Mouse (Mus musculus) T-helper 17 cell (primary cell): ENCODE measurements around the gene Ifnar2.
"Not testable (repeated sequence)": the region's sequence is repeated elsewhere in the genome, so short reads cannot be mapped to it uniquely, and the experiment has no call there.

ENCODE experiments used
- in situ Hi-C, 2 experiments: fragments of 300-600 bp; cut with MboI, MseI; formaldehyde crosslinking; loops; 1 replicate in 1 of 2; 2 replicates in 1 of 2; pipeline ENCODE4 v1.15.1; 2025; ENCODE audit warnings: high pct_unique_total_duplicates in 2 of 2

The Ifnar2 gene

DNA sequence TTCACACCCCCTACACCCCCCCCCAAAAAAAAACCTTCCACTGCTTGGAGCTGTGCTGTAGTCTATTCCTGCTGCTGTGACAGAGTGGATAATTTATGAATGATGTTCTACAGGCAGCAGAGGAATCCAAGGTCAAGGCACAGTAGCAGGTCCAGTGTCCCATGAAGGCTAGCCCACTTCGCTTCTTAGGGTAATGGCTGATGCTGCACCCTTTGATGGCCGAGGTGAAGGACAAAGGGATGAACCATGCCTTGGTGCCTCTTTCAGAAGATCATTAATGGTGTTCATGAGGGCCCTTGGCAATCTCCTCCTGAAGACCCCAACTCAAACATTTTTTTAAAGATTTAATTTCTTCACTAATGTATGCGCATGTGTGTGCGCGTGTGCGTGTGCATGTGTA is 43.8 kb downstream of the Ifnar2 start:
- in situ Hi-C loops = no loop called here

DNA sequence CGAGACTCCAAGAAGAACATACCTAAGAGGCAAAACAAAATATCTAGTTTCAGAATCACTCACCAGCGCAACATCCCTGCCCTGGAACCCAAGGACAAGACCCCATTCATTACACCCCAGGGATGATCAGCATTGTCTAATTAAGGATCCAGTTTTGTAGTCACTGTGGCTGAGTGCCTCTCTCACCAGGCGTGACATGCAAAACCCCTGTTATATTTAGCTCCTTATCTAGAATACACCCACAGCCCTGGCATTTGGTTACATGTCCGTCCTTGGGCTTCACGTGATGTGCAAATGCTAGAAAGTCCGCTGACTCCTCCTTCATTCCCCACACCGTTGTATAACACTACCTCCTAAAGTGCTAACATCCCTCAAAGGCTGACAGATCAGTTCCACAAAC is 44.4 kb downstream of the Ifnar2 start:
- in situ Hi-C loops = no loop called here

DNA sequence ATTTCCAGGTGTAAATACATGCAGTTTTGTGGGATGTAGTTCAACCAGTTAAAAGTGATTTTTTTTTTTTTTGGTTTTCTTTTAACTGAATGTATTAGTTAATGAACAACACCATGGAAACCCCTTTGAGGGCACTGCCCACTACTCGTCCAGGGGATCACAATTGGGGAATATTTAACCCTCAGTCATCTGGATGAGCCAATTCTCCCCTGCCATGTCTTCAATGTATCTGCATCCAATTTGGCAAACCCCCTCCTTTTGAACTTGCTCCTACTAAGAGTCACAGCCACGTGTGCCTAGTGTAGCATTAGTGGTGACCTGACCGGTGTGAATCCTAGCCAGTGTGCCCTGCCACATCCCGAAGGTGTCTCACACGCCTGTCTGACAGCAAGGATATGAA is 45.9 kb downstream of the Ifnar2 start:
- in situ Hi-C loops = no loop called here

DNA sequence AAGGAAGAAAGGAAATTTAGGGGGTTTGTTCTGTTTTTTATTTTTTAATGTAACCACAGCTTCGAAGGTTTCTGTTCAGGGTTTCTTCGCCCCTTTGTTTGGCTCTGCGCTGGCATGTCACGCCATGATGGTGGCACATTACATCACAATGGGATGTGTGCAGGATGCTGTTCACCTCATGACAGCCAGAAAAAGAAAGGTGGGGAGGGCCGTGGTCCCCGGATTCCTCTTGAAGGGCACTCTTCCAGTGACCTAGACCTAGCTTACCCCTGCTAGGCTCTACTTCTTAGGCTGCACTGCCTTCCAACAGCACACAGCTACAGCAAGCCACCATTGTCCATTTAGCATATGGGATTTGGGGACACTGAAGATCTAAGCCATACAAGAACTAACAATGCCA is 53.2 kb downstream of the Ifnar2 start:
- in situ Hi-C loops = no loop called here

DNA sequence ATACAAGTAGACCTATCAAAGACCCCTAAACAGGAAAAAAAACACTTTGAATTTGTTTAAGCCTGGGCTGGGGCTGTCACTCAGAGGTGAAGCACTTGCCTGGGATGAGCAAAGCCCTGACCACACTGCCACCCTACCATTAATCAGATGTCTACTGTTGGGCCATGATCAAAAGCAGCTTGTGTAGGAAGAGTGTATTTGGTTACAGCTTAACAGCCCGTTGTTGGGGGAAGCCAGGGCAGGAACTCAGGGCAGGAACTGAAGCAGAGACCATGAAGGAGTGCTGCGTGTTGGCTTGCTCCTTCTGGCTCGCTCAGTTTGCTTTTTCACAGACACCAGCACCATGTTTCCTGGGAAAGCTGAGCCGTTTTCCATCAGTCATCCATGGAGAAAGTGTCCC is 54.0 kb downstream of the Ifnar2 start:
- in situ Hi-C loops = no loop called here

DNA sequence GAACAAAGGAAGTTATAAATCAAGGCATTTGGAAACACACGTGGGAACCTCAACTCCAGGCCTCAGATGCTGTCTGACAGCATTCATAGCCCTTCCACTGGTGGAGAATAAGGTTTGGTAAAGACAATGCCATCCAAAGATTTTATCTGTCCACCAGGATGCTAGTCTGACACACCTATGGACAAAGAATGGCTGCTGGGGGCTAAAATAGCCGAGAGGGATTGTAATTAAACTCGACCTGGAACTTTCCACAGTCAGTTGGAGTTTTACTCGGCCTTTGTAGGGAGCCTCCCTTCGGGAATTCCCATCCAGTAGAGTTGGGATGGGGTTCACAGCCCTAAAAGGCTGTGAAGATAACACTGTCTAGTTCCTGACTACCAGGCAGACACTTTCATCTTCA is 54.9 kb downstream of the Ifnar2 start:
- in situ Hi-C loops = no loop called here

DNA sequence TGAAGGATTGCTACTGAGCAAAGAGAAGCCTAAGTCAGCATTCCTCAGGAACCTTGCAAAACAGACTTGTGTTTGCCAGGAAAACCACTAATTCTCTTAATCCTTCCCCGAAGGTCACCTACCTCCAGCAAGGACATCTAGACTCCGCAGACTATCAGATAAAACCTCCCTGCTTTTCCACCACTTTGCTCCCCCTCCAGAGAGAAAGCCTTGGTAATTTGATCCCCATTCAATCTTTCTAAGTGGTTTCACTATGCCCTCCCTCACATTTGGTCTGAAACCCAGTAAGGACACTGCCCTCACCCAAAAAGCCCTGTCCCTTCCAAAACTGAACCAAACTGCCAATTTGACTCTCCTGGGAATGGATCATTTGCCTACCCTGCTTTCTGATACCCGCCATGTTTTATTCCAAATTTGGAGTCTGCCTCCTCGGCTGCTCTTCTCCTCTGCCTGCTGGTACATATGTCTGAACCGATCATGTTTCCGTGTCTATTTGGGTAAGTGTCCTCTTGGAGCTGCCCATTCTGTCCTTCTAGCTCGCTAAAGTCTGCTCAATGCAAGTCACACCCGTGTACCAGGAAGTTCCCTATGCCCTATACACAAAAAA is 55.8 kb downstream of the Ifnar2 start:
- in situ Hi-C loops = no loop called here

DNA sequence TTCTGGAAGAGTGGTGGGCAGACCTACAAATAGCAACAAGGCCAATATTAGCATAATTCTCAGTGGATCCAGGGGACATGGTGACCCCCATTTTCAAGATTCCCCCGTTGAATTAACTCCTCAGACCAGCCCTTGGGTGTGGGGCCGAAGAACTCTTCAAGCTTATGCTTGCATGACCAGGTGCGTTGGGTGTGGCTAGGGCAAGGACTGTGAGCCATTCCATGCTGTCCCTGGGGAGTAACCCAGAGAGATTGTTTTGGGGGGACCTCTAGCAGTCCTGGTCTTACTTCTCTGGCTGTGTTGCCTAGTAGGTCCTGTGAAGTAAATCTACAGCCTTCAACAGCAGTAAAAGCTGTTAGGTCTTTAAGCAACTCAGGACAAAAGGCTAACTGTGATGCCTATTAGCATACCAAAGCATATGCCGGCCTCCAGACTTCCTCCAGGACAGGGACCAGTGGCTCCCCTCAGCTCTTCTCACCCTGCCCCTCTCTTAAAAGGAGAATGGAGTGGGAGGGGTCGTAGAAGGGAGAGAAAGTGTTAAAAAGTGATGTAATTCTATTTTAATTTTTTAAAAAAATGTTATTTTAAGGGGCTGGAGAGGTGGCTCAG is 60.2 kb downstream of the Ifnar2 start:
- in situ Hi-C loops = no loop called here

DNA sequence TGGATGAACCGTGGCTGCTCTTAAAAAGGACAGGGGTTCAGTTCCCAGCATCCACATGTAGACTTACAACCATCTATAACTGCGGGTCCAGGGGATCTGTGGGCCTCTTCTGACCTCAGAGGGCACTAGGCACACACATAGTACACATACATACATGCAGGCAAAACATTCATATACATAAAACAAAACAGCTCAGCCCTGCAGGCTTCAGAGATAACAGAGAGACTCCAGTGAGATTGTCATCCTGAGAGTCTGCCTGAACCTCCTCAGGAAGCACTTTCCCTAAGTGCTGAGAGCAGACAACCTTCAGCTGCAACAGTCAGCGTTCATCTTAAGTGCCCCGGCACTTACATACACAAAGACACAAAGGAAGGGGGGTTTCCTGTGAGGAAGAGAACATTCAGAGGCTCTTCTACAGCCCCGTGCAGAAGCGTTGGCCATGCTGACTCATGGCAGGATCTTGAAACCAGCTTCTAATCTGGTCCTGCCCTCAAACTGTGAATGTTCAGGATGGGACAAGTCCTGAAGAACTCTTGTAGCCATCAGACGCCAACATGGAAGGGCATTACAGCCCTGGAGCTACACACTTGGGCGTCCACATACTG is 60.8 kb downstream of the Ifnar2 start:
- in situ Hi-C loops = no loop called here

DNA sequence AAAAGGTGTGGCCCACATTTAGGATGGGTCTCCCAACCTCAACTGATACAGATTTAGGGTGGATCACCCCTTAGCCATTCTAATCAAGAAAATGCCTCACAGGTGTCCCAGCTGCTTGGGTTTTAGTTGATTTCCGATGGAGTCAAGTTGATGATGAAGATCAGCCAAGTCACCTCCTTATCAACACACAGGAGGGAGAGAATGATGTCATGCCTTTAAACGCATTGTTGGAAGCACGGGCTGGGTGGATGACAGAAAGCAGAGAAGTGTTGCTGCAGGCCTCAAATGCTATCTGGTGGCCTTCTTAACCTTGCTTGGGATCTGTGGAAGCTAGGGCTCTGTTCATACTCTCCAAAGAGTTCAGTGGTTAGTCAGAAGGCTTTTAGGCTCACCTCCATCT is 61.5 kb downstream of the Ifnar2 start:
- in situ Hi-C loops = no loop called here

DNA sequence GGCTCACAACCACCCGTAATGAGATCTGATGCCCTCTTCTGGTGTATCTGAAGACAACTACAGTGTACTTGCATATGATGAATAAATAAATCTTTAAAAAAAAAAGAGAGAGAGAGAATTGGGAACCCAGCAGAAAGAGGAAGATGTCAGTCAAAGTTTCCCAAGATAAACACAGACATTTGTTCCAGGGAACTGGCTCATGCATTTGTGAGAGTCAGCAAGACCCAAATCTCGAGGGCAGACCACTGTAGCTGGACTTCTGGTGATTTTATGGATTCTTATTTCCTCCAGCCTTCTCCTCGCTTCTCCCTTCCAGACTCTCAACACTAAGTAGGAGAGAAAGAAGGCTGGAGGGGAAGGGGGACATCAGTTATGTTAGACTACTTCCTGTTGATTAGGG is 65.5 kb downstream of the Ifnar2 start:
- in situ Hi-C loops = no loop called here

DNA sequence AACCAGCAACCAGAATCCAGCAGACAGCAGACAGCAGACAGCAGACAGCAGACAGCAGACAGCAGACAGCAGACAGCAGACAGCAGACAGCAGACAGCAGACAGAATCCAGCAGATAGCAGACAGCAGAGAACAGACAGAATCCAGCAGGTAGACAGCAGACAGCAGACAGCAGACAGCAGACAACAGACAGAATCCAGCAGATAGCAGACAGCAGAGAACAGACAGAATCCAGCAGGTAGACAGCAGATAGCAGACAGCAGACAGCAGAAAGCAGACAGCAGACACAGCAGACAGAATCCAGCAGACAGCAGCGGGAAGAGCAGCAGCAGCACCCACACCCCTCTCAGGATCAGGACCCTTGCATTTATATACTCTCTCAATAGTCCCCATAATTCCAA is 66.0 kb downstream of the Ifnar2 start:
- in situ Hi-C loops = not testable (repeated sequence)

DNA sequence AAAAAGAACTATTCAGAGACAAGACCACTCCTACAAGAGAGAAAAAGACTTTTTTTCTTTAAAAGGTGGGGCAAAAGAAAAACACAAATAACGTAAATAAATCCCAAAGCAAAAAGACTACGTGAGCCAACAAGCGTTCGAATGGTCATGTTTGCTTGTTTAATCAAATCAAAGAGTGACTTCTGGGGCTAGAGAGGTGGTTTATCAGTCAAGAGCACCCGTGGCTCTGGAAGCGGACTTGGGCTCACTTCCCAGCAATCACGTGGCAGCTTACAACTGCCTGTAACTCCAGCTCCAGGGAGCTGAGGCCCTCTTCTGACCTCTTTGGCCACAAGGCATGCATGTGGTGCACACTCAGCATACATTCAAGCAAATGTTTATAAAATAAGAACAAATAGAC is 68.8 kb downstream of the Ifnar2 start:
- in situ Hi-C loops = loop anchor here in 1 of 2 experiments (5.0 kb wide), 1 partner anchor 79 kb away; no protein-coding TSS in a partner anchor

DNA sequence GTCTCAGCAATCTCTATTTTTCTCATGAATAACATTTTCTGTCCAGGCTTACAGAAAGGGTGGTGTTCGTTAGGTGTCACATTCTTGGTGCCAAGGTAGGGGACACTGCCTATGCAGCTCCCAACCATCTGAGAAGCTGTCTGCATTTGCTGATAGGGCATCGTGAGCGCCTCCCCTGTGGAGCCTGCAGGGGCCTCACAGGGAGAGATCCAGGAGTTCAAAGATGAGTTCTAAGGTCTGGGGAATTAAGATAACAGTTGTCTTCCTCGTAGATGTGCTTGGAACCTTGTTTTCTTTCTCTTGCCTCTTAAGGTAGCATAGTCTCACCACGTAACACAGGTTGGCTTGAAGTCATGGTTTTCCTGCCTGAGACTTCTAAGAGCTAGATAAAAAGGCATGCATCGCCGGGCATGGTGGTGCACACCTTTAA is 69.2 kb downstream of the Ifnar2 start:
- in situ Hi-C loops = loop anchor here in 1 of 2 experiments (5.0 kb wide), 1 partner anchor 80 kb away; no protein-coding TSS in a partner anchor

DNA sequence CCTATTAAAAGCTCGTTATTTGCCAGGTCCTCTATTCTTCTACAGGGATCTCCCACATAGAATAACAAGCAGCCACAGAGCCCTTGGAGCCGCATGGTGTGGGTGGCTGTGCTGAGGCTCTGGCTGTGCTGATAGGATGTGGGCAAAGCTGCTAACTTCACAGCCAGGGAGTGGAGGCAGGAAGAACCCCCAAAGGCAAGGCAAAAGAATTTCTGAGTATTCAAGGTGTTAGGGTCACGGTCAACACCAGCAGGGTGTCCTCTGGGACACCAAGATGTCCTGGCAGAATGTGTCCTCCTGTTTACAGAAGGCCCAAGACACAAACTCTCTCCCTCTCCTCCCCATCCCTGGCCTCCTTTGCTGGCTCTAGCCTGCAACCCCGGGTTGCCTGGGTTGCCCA is 69.9 kb downstream of the Ifnar2 start:
- in situ Hi-C loops = loop anchor here in 1 of 2 experiments (5.0 kb wide), 1 partner anchor 80 kb away; no protein-coding TSS in a partner anchor

DNA sequence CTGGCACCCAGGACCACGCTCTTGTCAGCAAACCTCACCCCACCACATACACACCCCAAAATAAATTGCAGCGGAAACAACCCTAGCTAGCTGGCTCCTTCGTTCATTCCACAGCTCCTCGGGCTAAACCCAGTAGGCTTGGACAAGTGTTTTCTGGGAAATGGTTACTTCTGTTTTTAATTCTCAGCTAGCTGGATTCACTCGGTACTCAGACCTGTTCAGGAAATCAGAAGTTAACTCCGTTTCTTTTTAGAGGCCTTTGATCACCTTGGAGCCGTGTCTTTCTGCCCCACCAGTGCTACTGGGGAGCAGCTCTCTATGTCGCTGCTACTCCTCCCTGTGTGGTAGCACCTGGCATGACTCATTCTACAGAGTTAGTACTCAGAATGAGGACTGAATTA is 70.6 kb downstream of the Ifnar2 start:
- in situ Hi-C loops = loop anchor here in 1 of 2 experiments (5.0 kb wide), 1 partner anchor 81 kb away; no protein-coding TSS in a partner anchor

DNA sequence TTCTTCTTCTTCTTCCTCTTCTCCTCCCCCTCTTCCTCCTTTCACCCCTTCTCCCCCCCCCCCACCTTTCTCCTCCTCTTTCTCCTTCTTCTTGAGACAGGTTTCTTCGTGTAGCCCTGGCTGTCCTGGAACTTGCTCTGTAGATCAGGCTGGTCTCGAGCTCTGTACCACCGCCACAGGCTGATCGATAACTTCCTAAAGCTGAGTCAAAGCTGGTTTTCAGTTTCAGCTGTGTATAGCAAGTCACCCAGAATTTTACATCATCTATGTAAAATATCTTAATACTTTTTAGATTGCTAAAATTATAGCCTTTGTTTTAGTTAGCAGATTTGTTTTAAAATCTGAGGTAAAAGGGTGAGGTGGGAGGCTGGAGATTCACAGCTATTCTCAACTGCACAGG is 72.3 kb downstream of the Ifnar2 start:
- in situ Hi-C loops = loop anchor here (5.0 kb wide), 3 partner anchors 33 to 83 kb away; no protein-coding TSS in a partner anchor

DNA sequence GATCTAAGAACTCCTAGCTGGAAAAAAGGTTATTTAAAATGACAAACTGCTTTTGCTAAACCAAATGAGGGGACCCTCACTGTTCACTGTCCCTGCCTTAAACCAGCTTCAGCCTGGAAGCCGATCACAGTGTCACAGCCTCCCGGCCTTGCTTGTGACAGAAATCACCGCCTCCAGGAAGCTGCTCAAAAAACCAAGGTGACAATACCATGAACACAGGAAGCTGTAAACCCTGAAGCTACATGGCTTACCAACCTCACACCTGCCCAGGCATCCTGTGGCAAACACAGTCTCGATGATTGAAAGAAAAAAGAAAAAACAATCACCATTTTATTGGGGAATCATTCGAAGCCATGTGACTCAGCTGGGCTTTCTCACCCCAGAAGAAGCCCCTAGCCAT is 73.0 kb downstream of the Ifnar2 start:
- in situ Hi-C loops = loop anchor here (5.0 kb wide), 2 partner anchors 33 to 37 kb away; no protein-coding TSS in a partner anchor

DNA sequence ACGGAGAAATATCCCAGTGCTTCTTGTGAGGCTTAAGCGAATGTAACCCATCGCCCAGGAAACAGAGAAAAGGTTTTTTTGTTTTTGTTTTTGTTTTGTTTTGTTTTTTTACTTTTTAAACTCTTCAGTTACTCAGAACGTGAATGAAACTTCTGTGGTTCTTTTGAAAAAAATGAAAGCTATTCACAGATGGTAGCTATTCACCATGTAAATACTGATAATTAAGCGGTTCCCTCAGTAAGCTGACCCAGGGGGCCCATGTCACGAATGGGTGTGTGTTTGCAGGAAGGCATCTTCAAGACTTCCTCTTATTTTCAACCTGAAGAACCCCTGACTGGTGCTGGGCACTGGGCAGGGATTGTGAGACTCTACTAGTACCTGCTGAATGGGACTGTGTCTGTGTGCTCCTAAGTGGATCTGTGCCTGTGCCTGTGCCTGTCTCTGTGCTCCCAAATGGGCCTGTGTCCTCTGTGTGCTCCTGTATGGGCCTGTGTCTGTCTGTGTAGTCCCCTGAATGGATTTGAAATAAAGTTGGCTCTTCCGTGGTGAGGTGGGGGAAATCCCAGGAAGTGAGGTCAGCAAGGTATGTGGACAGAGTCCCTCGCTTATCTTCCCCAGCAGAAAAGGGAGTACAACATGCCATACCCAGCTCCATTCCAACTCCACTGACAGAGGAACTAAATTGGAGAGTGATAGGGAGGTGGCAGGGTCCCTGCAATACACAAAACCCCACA is 74.4 kb downstream of the Ifnar2 start:
- in situ Hi-C loops = loop anchor here (5.0 kb wide), 2 partner anchors 35 kb away; no protein-coding TSS in a partner anchor

DNA sequence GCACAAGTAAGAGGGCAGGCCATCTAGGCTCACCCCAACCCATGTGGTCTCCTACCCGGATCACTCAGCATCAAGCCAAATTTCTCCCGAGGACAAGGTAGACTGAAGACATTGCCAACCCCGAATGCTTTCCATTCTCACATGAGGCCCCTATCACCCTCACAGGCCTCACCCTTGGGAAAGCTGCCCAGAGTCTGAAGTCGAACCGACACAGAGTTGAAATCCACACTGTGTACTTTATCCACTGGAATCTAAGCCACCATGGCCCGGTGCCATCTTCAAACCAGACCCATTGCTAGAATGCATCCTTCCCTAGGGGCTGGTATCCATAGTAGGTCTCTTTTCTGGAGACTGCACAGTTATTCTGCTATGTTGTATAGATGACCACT is 74.9 kb downstream of the Ifnar2 start:
- in situ Hi-C loops = loop anchor here (5.0 kb wide), 2 partner anchors 35 kb away; no protein-coding TSS in a partner anchor

DNA sequence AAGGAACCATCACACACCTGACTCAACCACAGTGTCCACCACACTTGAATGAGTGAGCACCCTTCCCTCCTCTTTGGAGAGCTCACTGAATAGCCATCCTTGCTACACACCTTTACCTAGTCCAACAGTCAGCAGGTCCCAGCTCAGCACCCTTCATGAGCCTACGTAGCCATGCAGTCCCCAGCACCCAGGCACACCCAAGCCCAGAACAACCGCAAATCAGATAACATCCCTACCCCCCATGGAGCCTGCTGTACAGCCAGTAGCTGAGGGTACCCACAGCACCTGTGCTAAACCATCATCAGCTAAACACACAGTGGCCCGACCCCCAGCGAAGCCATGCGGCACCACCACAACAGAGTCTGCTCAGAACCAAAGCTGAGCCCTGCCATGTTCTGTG is 75.5 kb downstream of the Ifnar2 start:
- in situ Hi-C loops = loop anchor here (5.0 kb wide), 2 partner anchors 34 to 36 kb away; no protein-coding TSS in a partner anchor

DNA sequence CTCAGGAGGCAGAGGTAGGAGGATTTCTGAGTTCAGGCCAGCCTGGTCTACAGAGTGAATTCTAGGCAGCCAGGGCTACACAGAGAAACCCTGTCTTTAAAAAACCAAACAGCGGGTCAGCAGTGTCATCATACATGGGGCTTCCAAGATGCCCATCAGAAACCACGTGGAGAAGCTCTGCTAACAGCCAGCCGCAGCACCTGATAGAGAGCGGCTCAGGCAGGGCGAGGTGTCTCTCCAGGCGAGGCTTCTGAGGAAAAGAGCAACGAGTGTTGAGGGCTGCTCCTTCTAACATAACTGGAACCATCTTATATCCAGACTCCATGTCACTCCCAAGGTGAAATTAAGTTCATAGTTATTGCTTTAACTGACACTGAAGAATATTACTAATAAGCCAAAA is 76.3 kb downstream of the Ifnar2 start:
- in situ Hi-C loops = loop anchor here (5.0 kb wide), 2 partner anchors 33 to 37 kb away; no protein-coding TSS in a partner anchor
